Mouse (Mus musculus) mature B cell (primary cell): ENCODE measurements around the gene P3h4.

Experiments used
- in situ Hi-C: fragments of 300-500 bp; cut with MboI; formaldehyde crosslinking; loops from 2 replicates; pipeline ENCODE4 v1.14.3; 2019

Gene P3h4

DNA sequence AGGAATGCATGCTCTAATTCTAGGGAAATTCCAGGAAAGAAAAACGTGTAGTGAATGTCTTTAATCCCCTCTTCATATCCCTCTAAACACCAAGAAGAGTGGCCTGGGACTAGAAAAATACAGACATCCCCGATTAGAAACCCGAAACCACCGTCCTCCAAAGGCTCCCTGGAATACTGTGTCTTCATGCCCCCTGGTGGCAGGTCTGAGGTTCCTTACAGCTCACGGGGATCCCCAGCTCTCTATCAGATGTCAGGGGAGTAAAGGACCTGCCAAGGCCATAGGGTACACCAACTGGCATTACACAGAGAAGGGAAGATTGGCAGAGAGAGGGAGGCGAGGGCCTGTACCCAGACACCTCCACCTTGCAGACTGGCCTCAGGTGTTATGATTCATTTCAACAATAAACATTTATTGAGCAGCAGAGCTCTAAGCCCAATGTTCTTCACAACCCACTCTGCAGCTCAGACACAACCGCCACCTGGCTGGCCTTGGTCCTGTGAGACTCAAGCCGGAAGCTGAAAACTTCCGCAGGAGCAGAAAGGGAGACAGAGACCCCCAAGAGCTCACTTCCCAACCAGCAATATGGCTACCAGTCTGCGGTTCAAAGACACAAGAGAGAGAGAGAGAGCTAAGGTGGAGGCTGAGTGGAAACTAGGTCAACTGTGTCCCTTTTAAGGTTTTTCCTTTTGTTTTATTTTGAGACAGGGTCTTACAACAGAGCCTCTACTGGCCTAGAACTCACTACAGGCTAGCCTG, 6.4 kb downstream of the P3h4 start:
- in situ Hi-C loops: no loop called here

DNA sequence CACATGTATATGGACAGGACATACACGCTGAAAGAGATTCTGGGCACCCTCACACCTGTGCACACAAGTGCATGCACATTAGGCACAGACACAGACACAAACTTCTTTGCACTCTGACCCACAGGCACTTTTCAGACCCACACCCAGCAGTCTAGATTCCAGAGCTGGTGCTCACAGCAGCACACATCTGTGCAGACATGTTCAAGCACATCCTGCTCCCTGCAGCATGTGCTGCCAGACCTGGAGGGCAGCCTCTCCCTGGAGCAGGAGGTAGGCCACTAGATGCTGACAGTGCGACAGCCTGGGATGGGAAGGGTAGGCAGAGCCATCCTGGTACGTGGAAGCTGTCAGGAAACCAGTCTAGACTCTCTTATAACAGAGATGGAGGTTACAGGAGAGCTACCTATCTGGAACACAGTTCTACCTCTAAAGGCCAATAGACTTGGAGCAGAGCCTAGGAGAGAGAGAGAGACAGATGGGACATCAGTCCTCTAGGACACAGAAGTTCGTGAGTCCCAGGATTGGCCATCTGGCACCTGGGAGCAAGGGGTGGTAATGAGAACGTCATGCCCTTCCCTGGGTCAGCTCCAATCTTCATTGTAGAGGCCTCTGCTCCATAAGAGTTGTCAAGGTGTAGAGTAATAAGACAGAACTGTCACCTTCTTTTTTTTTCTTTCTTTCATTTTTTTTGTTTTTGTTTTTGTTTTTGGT, 7.5 kb downstream of the P3h4 start:
- in situ Hi-C loops: no loop called here

DNA sequence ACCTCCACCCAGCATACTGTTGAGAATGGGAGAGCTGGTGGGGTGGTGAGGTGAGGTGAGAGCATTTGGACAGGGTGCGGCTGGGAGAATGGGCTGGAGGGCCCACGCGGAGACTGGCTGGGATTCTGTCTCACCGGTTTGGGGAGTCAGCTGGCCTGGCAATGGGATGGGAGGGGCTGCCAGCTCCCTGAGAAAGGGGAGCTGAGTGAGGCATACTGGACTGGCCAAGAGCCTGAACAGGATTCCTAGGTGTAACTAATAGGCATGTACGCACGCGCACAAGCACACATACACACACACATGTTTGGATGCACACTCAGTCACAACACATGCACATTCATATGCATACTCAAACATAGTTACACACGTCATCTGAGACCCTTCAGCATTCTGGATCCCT, 8.4 kb downstream of the P3h4 start:
- in situ Hi-C loops: no loop called here

DNA sequence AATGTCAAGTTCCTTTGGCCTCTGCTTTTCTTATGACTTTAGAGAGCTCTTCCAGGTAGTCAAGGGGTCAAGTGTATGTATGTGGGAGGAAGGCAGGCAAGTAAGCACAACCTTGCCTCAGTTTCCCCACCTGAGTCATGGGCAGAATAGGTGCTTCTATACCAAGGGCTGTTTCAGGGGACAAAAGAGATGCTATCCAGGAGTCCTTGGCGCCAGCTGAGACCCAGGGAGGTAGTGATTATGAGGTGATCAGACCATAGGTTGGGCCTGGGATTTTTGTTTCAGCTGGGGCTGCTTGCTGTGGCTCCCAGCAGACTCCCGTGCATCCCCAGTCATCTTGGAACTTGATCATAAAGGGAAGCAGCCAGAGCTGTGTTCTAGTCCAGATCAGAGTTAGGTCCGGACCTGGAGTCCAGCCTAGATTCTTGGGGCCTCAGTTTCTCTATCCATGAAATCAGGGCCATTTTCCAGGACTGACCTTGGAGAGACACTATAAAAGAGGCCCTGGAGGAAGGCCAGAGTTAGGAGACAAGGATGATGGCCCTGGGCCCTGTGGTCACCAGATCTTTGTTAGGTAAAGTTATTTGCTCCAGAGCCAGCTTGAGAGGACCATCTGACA, 10.1 kb downstream of the P3h4 start:
- in situ Hi-C loops: no loop called here

DNA sequence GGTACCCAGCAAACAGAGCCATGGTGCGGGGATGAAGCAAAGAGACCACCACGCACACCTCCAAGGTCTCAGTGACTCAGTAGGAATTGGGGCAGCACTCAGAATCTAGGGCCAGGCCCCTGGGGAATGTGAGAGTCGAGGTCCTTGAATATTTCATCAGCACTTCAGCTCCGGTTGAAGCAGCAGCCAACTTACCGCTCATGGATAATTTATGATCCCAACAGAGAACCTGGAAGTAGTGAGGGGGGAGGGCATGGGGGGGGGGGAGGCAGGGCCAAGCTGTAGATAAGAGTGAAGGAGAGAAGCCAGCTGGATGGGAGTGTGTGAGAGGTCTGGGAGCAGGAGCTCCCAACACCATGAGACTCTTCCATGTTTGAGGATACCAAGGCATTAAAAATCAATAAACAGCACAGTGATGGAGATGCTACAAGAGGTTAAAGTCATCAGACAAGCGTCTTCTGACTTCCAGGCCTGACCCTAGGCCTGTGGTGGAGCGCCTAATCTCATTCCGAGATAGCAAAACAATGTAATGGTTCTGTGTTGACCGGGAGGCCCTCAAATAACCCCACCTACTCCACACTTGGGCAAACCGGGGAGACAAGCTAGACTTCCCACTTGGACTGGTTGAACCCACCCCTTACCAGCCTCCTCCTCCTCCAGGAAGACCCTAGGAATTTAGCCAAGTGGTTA, 11.0 kb downstream of the P3h4 start:
- in situ Hi-C loops: no loop called here

DNA sequence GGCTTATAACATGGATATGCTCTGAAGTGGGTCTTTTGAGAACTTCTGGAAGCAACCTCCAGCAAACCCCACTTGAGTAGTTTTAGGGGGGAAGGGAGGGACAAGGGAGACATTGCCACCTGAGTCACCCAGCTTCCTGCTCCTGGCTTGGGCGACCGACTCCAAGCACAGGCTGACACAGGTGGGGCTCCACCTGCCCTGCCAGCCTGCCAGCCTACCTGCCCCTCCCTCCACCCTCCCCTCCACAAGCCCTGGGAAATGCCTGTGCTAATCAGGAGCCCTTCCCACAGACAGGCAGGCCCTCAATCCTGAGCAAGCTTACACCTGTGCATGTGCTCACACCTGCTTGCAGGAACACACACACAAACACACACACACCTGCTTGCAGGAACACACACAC, 12.0 kb downstream of the P3h4 start:
- in situ Hi-C loops: no loop called here

DNA sequence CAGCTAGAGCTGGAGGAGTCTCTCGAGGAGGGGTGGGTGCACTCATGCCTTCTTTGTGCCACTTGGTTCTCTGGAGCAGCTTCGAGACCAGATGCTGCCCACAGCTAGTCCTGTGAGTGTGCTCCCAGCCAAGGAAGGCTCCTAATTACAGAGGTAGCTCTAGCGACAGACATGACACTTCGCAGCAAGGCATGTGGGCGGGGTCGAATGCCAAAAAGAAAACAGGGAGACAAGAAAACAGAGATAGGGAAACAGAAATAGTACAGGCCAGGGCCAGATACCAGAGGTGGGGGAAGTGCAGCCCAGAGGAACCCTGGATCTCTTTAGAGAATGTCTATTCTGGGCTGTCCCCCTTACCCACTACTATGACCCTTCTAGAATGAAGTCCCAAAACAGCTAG, 12.4 kb downstream of the P3h4 start:
- in situ Hi-C loops: no loop called here

DNA sequence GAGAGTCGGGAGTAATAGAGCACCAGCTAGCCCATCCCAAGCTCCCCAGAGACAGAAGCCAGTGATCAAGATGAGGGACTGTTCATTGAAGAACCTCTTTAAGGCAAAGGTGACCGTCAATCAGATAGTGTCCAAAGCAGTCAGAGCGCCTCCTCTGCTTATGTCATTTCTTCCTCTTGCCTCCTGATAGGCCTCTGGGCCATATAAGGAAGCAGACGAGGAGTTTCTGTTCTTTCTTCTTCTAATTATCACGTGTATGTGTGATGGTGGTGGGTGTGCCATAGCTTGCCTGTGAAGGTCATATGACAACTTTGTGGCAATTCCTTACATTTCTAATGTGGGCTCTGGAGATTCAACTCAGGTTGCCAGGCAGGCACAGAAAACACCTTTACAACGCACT, 13.8 kb downstream of the P3h4 start:
- in situ Hi-C loops: no loop called here

DNA sequence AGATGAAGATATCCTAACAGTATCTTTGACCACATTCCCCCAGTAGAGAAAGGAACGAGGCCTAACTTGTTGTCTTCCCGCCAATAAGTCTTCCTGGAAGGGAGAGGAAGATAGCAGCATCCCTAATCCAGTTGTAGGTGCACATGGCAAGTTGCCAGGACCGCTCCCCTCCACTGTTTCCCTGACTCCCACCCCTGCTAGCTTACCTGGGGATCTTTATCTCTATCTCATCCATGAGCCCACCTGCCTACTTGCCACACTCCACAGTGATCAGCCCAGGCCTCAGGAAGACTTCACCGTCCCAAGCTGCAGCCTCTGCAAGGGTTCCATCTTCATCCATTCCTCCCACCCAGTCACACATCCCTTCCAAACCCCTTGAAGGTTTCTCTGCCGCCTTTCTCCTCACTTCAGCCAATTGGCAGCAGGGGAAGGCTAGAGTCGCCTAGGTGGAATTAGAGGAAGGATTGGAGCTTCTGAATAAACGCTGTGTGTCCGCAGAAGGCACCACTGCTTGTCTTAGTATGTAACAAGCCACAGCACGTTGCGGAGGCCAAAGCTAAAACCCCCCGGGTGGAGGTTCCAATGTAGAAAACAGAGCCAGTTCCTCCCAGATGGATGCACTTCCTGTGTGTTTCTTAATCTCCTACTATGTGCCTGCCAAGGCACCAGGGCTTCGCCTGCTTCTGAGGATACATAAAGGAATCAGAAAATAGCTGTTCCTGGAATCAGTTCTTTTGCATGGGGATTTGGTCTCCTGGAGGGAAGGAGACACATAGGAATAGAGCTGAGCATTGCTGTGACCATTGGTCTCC, 14.7 kb downstream of the P3h4 start:
- in situ Hi-C loops: no loop called here

DNA sequence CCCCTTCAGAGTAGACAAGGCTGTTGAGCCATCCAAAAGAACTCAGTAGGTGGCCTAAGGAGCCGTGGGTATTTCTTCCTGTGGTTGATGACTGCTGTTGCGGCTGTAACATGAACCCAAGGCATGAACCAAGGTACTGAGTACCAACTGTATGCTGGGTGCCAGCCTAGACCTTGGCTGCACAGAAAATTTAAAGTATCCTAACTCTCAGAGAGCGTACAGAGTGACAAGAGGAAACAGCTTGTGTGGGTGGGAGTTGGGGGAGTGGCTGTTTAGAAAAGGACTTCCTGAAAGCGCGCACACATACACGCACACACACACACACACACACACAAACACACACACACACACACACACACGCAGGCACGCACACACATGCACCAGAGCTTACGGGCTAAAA, 15.3 kb downstream of the P3h4 start:
- in situ Hi-C loops: no loop called here

DNA sequence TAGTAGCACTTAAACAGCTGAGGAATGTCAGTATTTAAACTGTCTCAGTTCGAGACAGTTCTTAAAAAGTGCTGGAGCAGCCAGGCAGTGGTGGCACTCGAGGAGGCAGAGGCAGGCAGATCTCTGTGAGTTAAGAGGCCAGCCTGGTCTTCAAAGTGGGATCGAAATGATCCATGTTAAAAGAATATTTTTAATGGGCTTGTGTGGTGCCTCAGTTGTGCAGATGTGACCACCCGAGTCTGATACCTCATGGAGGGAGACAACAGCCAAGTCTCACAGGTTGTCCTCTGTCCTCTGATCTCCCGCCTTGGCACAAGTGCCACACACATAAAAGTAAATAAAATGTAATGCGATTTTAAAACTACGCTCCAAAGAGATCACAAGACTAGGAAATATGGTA, 16.1 kb downstream of the P3h4 start:
- in situ Hi-C loops: no loop called here

DNA sequence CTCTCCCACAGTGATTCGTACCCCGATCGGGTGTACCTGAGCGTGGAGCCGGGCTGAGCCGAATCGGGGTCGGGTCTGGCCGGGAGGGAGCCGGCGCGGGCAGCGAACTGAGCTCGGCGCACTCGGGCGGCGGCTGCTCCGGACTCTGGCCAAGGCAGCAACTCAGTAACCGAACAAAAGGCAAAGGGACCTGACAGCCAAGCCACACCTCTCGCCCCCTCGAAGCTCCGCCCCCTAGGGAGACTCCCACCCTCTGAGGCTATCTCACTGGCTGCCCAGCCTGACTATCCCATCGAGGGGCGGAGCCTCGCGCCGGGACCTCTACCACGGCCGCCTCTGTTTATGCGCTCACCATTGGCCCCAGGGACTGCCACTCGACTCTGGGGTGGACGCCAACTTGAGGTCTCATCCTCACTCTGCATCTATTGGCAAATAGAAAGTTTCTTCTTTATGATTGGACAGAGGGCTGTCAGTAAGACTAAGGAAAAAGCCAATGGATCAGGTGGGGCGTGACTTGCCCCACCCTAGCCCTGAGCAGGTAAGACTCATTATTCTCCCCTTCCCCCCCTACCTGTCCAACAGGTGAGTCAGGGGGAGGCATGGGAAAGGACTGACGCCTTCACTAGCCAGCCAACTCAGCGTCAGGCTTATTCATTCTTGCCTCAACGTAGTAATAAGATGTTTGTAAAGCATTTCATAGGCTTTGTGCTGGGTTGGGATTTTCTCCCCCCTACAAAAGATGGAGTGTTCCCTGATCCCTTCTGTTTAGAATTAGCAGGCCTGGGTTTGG, 16.8 kb downstream of the P3h4 start, which contains the start of gene Jup:
TSS of gene Jup (minus strand) at position 164 of the 790 bp plus-strand sequence.
- in situ Hi-C loops: no loop called here

DNA sequence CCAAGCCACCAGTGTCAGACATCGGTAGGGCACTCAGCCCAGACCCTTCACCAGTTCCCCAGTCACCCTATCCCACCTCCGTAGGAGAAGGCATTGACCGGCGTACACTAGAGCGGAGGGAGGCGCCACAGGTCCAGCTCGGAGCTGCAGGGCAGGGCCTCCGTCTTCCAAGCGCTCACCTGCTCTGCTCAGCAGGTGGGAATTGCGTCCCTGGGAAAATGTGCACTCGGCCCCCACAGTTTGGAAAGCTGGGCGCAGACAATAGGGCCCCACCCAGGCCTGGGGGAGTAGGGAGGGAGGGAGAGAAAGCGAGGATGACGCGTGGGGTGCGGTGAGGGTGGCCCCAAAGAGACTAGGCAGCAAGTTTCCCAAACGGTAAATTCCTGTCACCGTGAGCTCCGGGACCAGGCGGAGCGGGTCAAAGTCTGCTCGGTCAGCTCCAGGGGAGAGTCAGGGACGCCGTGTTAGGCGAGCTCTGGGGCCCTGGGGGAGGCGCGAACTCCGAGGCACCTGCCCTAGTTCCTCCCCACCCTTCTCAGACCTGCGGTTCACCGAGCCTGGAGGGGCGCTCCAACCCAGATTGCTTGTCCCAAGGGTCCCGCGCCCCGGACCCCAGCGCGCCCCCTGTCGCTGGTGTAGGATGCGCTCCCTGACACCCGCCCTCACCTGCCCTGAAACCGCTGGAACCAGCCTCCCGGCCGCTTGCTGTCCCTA, 17.6 kb downstream of the P3h4 start:
- in situ Hi-C loops: no loop called here

DNA sequence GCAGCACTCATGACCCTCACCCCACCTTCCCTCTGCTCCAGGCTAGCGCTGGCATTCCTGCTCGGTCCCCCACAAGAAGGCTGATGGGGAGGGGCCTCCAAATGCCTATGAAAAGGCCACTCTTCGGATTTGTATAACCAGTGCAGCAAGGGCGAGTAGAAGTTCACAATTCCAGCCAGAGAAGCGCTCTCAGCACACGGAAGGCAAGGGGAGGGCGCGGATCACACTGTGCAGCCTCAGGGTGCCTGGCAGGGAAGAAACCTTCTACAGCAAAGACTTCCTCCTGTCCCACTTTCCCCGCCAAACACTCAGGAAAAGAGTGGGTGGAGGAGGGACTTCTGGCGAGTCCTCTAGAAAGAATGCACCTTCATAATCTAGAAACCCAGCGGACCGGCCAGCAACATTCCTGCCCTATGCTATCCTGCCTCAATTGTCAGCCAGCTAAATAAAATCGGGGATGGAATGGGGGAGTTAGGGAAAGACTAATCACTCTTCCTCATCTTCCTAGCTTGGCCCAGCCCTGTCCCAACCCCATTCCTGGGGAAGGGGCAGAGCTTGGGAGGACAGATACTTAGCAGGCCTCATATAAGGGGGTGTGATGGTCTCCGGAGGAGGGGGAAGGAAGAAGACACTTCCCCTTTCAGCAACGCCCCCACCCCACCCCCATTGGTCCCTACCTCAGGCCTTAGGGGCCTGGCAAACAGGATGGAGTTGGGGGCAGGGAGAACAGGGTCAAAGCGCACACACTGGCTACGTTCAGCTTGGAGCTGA, 18.6 kb downstream of the P3h4 start:
- in situ Hi-C loops: no loop called here

DNA sequence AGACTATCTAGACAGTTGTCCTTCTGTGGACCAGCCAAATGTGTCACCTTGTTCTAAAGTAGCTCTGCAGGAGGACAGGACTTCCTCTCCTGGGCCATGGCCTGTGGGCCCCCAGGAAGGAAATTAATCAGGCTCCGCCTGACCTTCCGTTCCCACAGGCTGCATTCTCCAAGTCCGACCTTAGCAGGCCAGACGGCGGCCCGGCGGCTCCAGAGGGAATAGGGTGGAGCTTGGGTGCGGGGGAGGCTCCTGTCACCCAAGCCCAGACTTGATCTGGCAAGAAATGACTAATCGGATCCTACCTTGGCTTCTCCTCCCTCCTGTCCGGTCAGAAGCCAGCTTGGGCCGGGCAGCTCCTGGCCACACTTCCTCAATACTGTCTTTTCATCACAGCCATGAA, 19.4 kb downstream of the P3h4 start:
- in situ Hi-C loops: no loop called here

DNA sequence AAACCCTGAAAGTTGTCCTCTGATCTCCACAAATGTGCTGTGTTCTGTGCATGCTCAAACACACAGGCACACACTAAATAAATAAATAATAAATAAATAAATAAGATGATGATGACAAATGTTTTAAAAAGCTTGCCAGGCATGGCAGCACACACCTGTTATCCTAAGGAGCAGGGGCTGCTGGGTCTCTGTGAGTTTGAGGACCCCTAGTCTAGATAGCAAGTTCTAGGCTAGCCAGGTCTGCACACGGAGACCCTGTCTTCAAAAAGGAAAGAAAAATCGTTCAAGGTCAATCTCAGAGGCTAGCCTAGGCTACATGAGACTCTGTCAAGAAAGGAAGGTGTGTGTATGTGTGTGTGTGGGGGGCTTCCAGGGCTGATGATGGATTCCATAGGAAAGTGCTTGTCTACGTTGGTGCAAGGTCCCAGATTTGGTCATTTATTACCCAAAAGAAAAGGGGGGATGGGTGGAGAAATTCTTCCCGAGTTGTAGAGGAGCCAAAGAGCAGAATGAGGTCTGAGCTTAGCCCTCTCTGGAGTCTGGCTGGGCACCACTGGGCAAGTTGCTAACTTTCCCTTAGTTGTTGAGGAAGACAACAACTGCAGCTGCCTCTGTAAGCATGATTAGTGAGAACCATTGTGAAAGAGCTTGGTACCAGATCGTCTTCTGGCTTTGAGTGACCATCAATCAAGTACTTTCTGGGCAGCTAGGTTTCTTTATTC, 20.1 kb downstream of the P3h4 start:
- in situ Hi-C loops: no loop called here

DNA sequence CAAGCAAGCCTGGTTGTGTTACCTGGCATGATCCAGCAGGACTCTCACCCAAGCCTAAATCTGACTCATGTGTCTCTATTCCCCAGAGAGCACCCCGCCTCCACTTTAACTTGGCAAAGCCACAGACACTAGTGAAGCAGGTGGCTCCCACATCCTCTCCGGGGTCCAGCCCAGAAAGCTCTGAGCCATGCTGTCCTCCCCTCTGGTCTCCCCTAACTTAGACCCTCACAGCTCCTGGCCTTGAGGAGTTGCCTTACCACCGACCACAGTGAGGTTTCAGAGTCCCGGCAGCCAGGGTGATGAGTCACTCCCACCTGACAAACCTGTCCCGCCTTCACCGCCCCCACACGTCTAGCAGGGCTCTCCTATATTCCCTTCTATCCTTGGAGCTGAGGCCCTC, 20.9 kb downstream of the P3h4 start:
- in situ Hi-C loops: no loop called here

DNA sequence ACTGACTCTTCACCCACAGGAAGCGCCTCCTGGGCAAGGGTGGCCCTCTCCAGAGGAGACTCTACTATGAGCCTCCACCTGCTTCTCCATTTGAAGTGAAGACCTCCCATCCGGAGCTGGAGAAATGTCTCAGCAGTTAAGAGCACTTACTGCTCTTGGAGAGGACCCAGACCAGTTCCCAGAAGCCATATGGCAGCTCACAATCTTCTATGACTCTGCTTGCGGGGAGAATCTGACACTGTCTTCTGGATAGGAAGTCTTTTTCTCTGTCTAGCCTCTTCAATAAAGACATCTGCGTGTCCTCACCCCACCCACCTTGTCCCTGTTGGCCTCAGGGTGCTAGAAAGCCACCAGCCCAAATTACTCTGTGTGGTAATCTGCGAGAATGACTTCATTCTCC, 21.7 kb downstream of the P3h4 start:
- in situ Hi-C loops: no loop called here

DNA sequence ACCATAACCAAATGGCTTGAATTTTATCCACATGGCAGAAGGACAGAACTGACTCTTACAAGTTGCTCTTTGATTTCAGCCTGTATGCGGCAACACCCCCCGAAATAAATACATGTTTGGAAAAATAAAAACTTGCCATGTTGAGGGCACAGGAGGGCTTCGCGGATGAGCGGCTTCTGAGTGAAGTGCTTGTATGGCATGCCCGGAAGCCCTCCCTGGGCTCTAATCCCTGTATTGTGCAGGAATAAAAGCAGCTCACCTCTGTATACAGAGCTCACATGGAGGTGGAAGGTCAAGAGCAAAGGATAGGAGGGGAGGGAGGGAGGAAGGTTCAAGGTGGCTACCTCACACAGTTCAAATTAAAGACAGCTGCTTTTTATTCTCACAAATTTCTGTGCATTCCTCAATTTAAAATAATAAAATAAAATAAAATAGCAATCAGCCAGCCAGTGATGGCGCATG, 22.7 kb downstream of the P3h4 start:
- in situ Hi-C loops: no loop called here
